Mouse (Mus musculus): ENCODE data around the gene Hist2h3c1.

The Hist2h3c1 gene

GRCm38 (mm10) chr3:96273591-96274465 lies 27.3 kb downstream of the Hist2h3c1 start:
- in situ Hi-C loops (cut with MboI; ENCODE audit: unreplicated experiment in 2 of 2): loop anchor here in 1 of 2 experiments (25.0 kb wide), 2 partner anchors 312 to 612 kb away; partner anchors contain the start of gene Mcl1

GRCm38 (mm10) chr3:96277428-96277799 lies 30.9 kb downstream of the Hist2h3c1 start:
- in situ Hi-C loops (cut with MboI; ENCODE audit: unreplicated experiment in 2 of 2): loop anchor here (5.0 to 25.0 kb wide), 2 partner anchors 225 to 360 kb away; partner anchors contain the start of genes Gm42957 (in 2 of the 2), Itga10 (in 2 of the 2), Pex11b (in 2 of the 2) and Rbm8a (in 2 of the 2)

GRCm38 (mm10) chr3:96277800-96278624 lies 31.5 kb downstream of the Hist2h3c1 start:
- in situ Hi-C loops (cut with MboI; ENCODE audit: unreplicated experiment in 2 of 2): loop anchor here (5.0 to 25.0 kb wide), 2 partner anchors 224 to 359 kb away; partner anchors contain the start of genes Gm42957 (in 2 of the 2), Itga10 (in 2 of the 2), Pex11b (in 2 of the 2) and Rbm8a (in 2 of the 2)

GRCm38 (mm10) chr3:96280660-96281059 lies 34.2 kb downstream of the Hist2h3c1 start:
- in situ Hi-C loops (cut with MboI; ENCODE audit: unreplicated experiment in 2 of 2): loop anchor here (5.0 to 25.0 kb wide), 3 partner anchors 47 to 357 kb away; partner anchors contain the start of genes Gm42957 (in 2 of the 2), Itga10 (in 2 of the 2), Pex11b (in 2 of the 2) and Rbm8a (in 2 of the 2)

GRCm38 (mm10) chr3:96284457-96284856 lies 38.0 kb downstream of the Hist2h3c1 start:
- in situ Hi-C loops (cut with MboI; ENCODE audit: unreplicated experiment in 2 of 2): loop anchor here (5.0 to 25.0 kb wide), 3 partner anchors 43 to 353 kb away; partner anchors contain the start of genes Gm42957 (in 2 of the 2), Itga10 (in 2 of the 2), Pex11b (in 2 of the 2) and Rbm8a (in 2 of the 2)

GRCm38 (mm10) chr3:96287334-96287733 lies 40.8 kb downstream of the Hist2h3c1 start:
- in situ Hi-C loops (cut with MboI; ENCODE audit: unreplicated experiment in 2 of 2): loop anchor here (25.0 kb wide), 1 partner anchor 350 kb away; the partner anchor contains the start of genes Gm42957 (in 2 of the 2), Itga10 (in 2 of the 2), Pex11b (in 2 of the 2) and Rbm8a (in 2 of the 2)

GRCm38 (mm10) chr3:96289201-96289600 lies 42.7 kb downstream of the Hist2h3c1 start:
- in situ Hi-C loops (cut with MboI; ENCODE audit: unreplicated experiment in 2 of 2): loop anchor here (25.0 kb wide), 1 partner anchor 348 kb away; the partner anchor contains the start of genes Gm42957 (in 2 of the 2), Itga10 (in 2 of the 2), Pex11b (in 2 of the 2) and Rbm8a (in 2 of the 2)

- in situ Hi-C loops (cut with MboI; ENCODE audit: unreplicated experiment in 2 of 2): loop anchor here (25.0 kb wide), 1 partner anchor 347 kb away; the partner anchor contains the start of genes Gm42957 (in 2 of the 2), Itga10 (in 2 of the 2), Pex11b (in 2 of the 2) and Rbm8a (in 2 of the 2)
Observed at GRCm38 (mm10) chr3:96290727-96291126, 44.2 kb downstream of the Hist2h3c1 start.

- in situ Hi-C loops (cut with MboI; ENCODE audit: unreplicated experiment in 2 of 2): loop anchor here (25.0 kb wide), 1 partner anchor 345 kb away; the partner anchor contains the start of genes Gm42957 (in 2 of the 2), Itga10 (in 2 of the 2), Pex11b (in 2 of the 2) and Rbm8a (in 2 of the 2)
Observed at GRCm38 (mm10) chr3:96292641-96293040, 46.2 kb downstream of the Hist2h3c1 start.

- in situ Hi-C loops (cut with MboI; ENCODE audit: unreplicated experiment in 2 of 2): loop anchor here (25.0 kb wide), 1 partner anchor 344 kb away; the partner anchor contains the start of genes Gm42957 (in 2 of the 2), Itga10 (in 2 of the 2), Pex11b (in 2 of the 2) and Rbm8a (in 2 of the 2)
Observed at GRCm38 (mm10) chr3:96293368-96293767, 46.9 kb downstream of the Hist2h3c1 start.

- in situ Hi-C loops (cut with MboI; ENCODE audit: unreplicated experiment in 2 of 2): loop anchor here (25.0 kb wide), 1 partner anchor 344 kb away; the partner anchor contains the start of genes Gm42957 (in 2 of the 2), Itga10 (in 2 of the 2), Pex11b (in 2 of the 2) and Rbm8a (in 2 of the 2)
Observed at GRCm38 (mm10) chr3:96293787-96294186, 47.3 kb downstream of the Hist2h3c1 start, which contains the start of gene Fcgr1. Fcgr1 (minus strand) TSS chr3:96293969.
